Mouse (Mus musculus) brain, embryonic 18.5 days (tissue): ENCODE results near the gene Heg1.
A peak's percentile ranks its signal among the peaks of the same experiment; 100 is the strongest.

Source experiments
- DNase-seq: peaks from one replicate; pipeline ENCODE4 v3.0.0-alpha.2; 2012; ENCODE audit warnings: low read depth, low spot score

Gene Heg1

GRCm38 (mm10) chr16:33770778-33771454, 86.7 kb downstream of the Heg1 start:
- no peak for DNase-seq

DNA sequence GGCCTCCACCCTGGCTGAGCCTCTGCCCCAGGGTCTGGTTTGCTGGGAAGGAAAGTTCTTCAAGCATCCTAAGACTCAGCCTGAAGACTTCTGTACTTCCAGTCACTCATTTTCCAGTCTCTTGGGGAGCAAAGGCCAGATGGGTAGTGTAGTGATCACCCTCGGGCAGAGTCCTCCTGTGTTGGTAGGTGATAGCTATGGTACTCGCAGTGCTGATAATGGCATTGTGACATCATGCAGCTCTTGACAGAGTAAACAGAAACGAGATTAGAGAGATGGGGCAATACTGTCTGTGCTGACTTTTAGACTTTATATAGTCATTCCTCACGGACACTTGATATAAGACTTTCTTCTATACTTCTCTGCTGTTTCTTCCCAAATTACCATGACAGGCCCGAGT, 88.6 kb downstream of the Heg1 start:
- no peak for DNase-seq

- DNase-seq = no peak
Measured at GRCm38 (mm10) chr16:33774972-33775371, 90.8 kb downstream of the Heg1 start.

DNA sequence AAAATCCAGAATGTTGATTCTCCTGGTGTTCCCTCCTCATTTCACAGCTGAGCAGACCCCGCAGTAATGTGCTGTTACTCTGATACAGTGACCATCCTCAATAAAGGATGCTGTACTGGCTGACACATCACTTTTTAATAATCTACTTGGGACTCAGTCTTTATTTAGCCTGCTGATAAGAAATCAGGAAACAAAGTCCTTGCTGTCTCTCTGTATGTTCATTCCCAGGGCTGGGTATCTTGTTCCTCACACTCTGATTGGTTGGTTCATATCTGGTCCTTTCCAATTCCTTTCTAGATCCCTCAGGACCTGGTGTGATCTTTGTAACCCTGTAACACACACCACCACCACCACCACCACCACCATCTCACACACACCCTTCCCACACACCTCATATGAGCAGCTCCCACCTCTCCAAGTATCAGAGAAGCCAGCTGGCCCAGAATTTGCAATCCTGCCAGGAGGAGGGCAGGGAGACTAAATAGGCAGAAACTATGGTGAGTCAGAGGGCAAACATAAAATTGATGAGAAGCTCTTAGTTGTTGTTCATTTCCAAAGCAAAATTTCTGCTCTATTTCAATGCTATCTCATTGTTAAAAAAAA, 91.7 kb downstream of the Heg1 start:
- DNase-seq = no peak

DNA sequence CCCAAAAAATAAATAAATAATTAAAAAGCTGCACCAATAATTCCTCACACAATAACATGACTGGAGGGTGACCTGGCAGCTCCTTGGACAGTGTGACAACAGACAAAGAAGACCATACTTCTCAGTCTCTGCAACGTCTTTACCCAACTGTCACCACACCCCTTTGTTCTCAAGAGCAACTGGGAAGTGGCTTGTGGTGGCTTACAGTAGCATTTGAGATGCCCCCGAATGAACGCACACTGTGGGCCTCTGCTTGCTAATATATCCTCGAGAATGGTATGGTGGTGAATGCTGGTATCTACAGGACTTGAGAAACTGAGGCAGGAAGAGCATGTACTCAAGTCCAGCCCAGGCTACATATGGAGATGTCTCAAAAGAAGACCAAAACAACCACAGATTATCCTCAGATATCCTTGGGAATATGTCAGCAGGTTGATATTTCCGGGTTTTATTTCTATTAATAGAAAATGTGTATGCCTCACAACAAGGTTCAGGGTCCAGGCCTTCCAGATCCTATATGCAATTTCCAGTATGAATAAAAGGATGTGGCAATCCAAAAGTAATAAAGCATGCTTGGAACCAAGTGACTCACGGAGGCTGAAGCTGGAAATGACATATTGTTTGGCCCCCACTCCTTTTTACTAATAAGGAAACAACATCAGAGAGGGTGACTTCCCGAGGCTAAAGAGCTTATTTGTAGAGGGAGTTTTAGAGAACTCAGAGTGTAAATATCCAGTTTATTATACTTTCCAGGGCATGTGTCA, 92.8 kb downstream of the Heg1 start:
- no peak for DNase-seq

DNA sequence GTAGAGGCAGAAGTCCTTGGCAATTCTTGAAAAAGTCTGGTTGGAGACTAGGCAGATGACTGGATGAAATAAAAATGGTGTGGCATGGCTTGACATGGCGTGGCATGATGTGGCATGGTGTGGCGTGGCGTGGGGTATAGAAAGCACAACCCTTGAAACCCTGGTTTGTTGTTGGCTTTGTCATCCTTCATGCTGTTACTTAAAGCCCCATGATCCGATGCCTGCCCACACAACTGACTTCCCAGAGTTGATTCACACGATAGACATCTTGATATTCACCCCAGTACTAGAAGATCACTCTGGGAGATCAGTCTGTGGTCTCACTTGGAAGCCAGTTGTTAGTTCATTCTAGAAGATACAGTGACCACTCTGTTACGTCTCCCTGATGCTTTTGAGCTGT, 93.4 kb downstream of the Heg1 start:
- DNase-seq = no peak

GRCm38 (mm10) chr16:33781789-33782728, 97.9 kb downstream of the Heg1 start:
- DNase-seq = no peak

- no peak for DNase-seq
Measured at GRCm38 (mm10) chr16:33782729-33783091, 98.5 kb downstream of the Heg1 start.

- no peak for DNase-seq
Measured at GRCm38 (mm10) chr16:33784547-33784946, 100.4 kb downstream of the Heg1 start.

DNA sequence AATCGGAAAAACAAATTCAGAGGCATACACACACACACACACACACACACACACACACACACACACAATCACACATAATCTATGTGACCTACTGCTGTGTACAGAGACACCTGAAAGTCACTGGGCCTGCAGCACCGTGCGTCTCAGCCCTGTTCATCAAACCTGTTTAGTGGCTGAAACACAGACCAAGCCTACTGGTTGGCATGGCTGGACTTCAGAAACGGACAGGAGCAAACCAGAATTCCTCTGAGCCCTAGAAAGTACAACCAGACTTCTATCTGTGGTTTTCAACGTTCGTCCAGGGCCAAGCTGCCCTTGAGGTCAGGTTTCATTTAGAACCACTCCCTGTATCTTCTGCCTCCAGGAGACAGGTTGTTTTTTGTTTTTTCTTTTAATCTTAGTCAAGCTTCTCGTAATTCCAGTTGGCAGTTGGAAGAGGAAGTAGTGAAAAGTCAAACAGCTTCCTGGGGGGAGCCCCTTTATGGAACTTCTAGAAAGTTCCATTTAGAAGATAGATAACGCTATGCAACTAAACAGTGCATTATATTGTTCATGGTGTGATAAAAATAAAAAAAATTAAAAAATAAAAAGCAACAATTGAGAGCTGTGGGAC, 101.0 kb downstream of the Heg1 start:
- no peak for DNase-seq

GRCm38 (mm10) chr16:33786657-33787390, 102.7 kb downstream of the Heg1 start:
- no peak for DNase-seq

DNA sequence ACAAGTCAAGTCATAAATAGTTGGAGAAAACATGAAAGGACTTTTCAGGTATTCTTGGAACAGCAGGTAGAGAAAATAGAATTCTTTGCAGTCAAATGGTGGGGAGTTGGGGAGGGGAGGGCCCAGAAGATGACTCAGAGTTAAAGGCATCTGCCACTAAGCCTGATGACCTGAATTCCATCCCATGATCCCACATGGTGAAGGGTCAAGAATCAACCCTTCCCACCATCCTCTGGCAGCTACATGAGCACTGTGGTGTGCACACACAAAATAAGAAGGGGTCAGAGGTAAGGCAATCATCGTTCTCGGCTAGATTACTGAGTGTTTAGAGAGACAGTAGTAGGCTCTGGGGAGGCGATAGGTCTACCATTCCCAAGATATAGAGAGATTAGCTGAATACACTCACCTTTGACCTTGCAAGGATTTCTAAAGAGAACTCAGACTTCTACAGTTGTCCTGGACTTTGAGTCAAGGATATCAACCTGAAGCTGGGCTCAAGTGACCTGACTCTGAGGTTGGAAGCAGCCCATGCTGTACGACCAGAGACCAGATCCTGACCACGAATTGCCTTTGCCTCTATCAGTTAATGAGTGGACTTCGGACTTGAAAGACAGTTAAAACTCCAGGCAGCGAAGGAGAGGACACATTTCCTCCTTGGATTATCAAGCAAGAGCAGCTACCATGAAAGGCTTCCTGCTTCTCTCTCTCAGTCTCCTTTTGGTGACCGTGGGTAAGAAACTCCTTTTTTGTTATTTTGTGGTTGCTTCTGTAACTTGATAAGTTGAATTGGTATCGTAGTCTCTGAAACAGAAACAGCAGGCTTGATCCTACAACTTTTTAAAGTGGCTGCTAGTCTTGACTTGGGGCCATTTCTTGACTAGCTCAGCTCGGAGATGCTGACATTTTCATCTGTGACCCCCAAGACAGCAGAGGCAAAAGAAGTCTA, 109.9 kb downstream of the Heg1 start, which contains the start of gene Muc13:
TSS of gene Muc13 (plus strand) at position 192 of the 946 bp plus-strand sequence.
- no peak for DNase-seq

DNA sequence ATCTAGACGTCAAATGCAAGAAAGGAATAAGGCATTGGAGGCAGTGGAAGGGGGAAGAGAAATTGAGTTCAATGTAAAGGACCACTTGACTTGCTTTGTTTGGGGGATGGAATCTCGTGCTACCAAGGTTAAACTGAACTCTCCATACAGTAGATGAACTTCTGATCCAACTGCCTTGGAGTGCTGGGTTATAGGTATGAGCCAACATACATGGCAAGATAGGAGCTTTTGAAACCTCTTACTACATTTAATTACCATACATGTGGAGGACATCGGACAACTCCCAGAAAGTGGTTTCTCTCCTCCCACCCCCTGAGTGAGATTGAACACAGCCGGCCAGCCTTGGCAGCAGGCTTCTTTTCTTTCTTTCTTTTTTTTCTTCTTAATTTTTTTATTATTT, 110.9 kb downstream of the Heg1 start:
- DNase-seq = no peak

DNA sequence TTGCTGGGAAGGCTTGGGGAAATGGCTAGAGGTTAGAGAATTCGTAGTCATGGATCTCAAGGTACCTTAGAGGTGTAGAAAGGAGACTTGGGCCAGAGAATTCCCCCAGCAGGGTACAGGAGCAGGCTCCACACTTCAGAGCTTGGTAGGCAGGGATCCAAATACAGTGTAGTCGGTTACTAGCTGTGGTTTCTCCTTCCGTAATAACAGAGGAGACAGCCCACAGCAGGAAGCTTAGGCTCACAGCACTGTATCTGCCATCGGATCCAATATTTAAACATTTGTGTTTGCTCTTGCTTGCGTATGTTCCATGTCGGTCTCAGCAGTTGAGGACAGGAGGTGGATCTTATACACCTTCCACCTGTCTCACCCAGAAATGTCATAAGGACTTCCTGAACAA, 111.7 kb downstream of the Heg1 start:
- no peak for DNase-seq

DNA sequence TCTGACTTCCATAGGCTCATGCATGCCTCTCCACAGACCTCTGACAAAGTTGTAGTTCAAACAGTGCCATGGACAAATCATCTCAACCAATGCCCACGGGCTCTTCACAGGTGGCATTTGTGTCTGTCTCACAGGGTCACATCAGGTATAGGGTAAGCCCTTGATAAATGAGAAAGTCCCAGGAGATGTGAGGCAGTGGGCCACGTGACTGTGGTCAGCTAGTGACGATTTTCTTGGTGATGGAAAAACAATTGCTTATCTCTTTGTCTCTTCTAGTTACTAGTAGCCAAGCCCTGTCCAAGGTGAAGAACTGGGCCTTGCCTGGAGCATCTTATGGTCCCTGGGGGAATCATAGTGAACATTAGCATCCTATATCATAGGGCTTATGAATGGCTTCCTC, 112.6 kb downstream of the Heg1 start:
- DNase-seq = no peak

DNA sequence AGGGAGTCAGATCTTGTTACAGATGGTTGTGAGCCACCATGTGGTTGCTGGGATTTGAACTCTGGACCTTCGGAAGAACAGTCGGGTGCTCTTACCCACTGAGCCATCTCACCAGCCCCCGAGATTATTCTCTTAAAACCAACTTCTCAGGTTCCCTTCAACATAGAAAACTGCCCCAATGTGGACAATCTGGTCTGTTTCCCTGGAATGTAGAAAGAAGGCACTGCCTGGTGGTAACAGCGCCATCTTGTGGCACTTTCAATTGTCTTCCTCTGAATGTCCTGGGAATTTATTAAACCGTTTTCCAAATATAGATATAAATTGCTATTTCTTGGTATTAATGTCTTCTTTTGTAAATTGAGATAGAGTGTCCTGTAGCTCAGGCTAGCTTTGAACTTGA, 113.7 kb downstream of the Heg1 start:
- DNase-seq = peak; percentile 4

- DNase-seq = no peak
Measured at GRCm38 (mm10) chr16:33810002-33810401, 125.8 kb downstream of the Heg1 start.

DNA sequence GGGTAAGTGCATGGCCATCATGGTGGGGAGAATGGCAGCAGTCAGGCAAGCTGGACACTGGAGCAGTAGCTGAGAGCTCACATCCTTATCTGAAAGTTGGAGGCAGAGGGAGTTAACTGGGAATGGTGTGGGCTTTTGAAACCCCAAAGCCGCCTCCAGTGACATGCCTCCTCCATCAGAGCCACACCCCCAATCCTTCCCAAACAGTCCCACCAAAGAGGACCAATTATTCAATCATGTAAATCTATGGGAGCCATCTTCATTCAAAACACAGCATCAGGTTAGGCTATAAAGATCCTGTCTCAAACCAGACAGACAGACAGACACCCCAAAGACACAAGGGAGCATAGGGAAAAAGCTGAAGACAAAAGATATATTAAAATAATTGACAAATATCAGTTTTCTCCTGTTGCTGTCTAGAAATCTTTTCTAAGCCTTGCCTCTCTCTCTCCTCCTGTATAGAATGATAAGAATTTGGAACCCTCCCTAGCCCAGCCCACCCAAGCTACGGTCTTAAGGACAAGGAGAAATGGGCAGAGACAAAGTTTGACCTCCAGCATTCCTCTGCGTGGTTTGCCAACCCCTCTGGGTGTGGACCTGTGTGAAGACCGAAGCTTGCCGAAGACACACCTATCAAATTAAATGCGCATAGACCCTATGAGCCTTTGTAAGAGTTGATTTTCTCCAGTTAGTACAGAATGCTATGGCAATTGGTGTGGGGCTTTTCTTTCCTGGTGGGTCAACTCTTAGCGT, 134.4 kb downstream of the Heg1 start:
- DNase-seq = no peak
